Mouse (Mus musculus): ENCODE data around the gene Lamb1. TPM values are rescaled to one million over a fixed set of nuclear protein-coding genes. Genes with fewer than 3 reads are reported as not detected.

Lamb1 gene
- polyA plus RNA-seq, 1 experiment from 2014 or later: 13.2 TPM

GRCm38 (mm10) chr12:31298530-31298929, 33.5 kb downstream of the Lamb1 start:
- H3K4me3 ChIP-seq (ENCODE audit: low read depth, low read length): no peak overlapping the region
- H3K36me3 ChIP-seq (ENCODE audit: control insufficient read depth, insufficient read depth, low read length): no peaks in the 10 kb centered on the region
- no peak overlapping the region for H3K4me2 ChIP-seq (ENCODE audit: low read length)
- no peak overlapping the region for H3K9ac ChIP-seq (ENCODE audit: low read depth, low read length)
- 88% methylated on average over 8 of the region's 8 CpGs for WGBS
- no peaks in the 10 kb centered on the region for H3K27me3 ChIP-seq (ENCODE audit: control insufficient read depth, insufficient read depth, low read depth, low read length)
- no peak overlapping the region for H3K27ac ChIP-seq (ENCODE audit: low read length)
- no peaks in the 10 kb centered on the region for H3K9me3 ChIP-seq (replicated peaks; ENCODE audit: control insufficient read depth, low read length, poor library complexity, severe bottlenecking)
- no peak for ATAC-seq
- no peaks in the 10 kb centered on the region for H3K4me1 ChIP-seq (ENCODE audit: control insufficient read depth, insufficient read depth, low read length)

- no peaks in the 10 kb centered on the region for H3K36me3 ChIP-seq (ENCODE audit: control insufficient read depth, insufficient read depth, low read length)
- no peak overlapping the region for H3K4me2 ChIP-seq (ENCODE audit: low read length)
- WGBS: 95% methylated on average over 3 of the region's 3 CpGs
- no peaks in the 10 kb centered on the region for H3K4me1 ChIP-seq (ENCODE audit: control insufficient read depth, insufficient read depth, low read length)
- no peak overlapping the region for H3K9ac ChIP-seq (ENCODE audit: low read depth, low read length)
- no peak overlapping the region for H3K4me3 ChIP-seq (ENCODE audit: low read depth, low read length)
- no peaks in the 10 kb centered on the region for H3K9me3 ChIP-seq (replicated peaks; ENCODE audit: control insufficient read depth, low read length, poor library complexity, severe bottlenecking)
- ATAC-seq: no peak
- H3K27ac ChIP-seq (ENCODE audit: low read length): no peak overlapping the region
- no peaks in the 10 kb centered on the region for H3K27me3 ChIP-seq (ENCODE audit: control insufficient read depth, insufficient read depth, low read depth, low read length)
Observed at GRCm38 (mm10) chr12:31299126-31299525, 34.1 kb downstream of the Lamb1 start.

GRCm38 (mm10) chr12:31299676-31300197, 34.7 kb downstream of the Lamb1 start:
- H3K4me3 ChIP-seq (ENCODE audit: low read depth, low read length): no peak overlapping the region
- H3K9me3 ChIP-seq (replicated peaks; ENCODE audit: control insufficient read depth, low read length, poor library complexity, severe bottlenecking): no peaks in the 10 kb centered on the region
- no peak overlapping the region for H3K4me2 ChIP-seq (ENCODE audit: low read length)
- WGBS: 87% methylated on average over 14 of the region's 14 CpGs
- H3K4me1 ChIP-seq (ENCODE audit: control insufficient read depth, insufficient read depth, low read length): no peaks in the 10 kb centered on the region
- no peaks in the 10 kb centered on the region for H3K36me3 ChIP-seq (ENCODE audit: control insufficient read depth, insufficient read depth, low read length)
- H3K9ac ChIP-seq (ENCODE audit: low read depth, low read length): no peak overlapping the region
- no peak for ATAC-seq
- H3K27me3 ChIP-seq (ENCODE audit: control insufficient read depth, insufficient read depth, low read depth, low read length): no peaks in the 10 kb centered on the region
- no peak overlapping the region for H3K27ac ChIP-seq (ENCODE audit: low read length)

GRCm38 (mm10) chr12:31300276-31300675, 35.2 kb downstream of the Lamb1 start:
- WGBS: 95% methylated on average over 9 of the region's 9 CpGs
- Histone ChIP-seq H3K27me3 (ENCODE audit: control insufficient read depth, insufficient read depth, low read depth, low read length) (no peaks in the 10 kb centered on the region), H3K27ac (ENCODE audit: low read length) (no peak overlapping the region), H3K4me1 (ENCODE audit: control insufficient read depth, insufficient read depth, low read length) (no peaks in the 10 kb centered on the region), H3K9ac (ENCODE audit: low read depth, low read length) (no peak overlapping the region), H3K9me3 (replicated peaks; ENCODE audit: control insufficient read depth, low read length, poor library complexity, severe bottlenecking) (no peaks in the 10 kb centered on the region), H3K36me3 (ENCODE audit: control insufficient read depth, insufficient read depth, low read length) (no peaks in the 10 kb centered on the region), H3K4me2 (ENCODE audit: low read length) (no peak overlapping the region), H3K4me3 (ENCODE audit: low read depth, low read length) (no peak overlapping the region)
- ATAC-seq: no peak

- Histone ChIP-seq H3K27me3 (ENCODE audit: control insufficient read depth, insufficient read depth, low read depth, low read length) (no peaks in the 10 kb centered on the region), H3K36me3 (ENCODE audit: control insufficient read depth, insufficient read depth, low read length) (no peaks in the 10 kb centered on the region), H3K27ac (ENCODE audit: low read length) (no peak overlapping the region), H3K4me3 (ENCODE audit: low read depth, low read length) (no peak overlapping the region), H3K4me2 (ENCODE audit: low read length) (no peak overlapping the region), H3K4me1 (ENCODE audit: control insufficient read depth, insufficient read depth, low read length) (no peaks in the 10 kb centered on the region), H3K9ac (ENCODE audit: low read depth, low read length) (no peak overlapping the region), H3K9me3 (replicated peaks; ENCODE audit: control insufficient read depth, low read length, poor library complexity, severe bottlenecking) (no peaks in the 10 kb centered on the region)
- no peak for ATAC-seq
- WGBS: 82% methylated on average over 5 of the region's 5 CpGs
Observed at GRCm38 (mm10) chr12:31302266-31302665, 37.2 kb downstream of the Lamb1 start.

- H3K9me3 ChIP-seq (replicated peaks; ENCODE audit: control insufficient read depth, low read length, poor library complexity, severe bottlenecking): no peaks in the 10 kb centered on the region
- no peak overlapping the region for H3K9ac ChIP-seq (ENCODE audit: low read depth, low read length)
- H3K4me1 ChIP-seq (ENCODE audit: control insufficient read depth, insufficient read depth, low read length): no peaks in the 10 kb centered on the region
- no peak overlapping the region for H3K4me3 ChIP-seq (ENCODE audit: low read depth, low read length)
- no peak overlapping the region for H3K4me2 ChIP-seq (ENCODE audit: low read length)
- no peaks in the 10 kb centered on the region for H3K27me3 ChIP-seq (ENCODE audit: control insufficient read depth, insufficient read depth, low read depth, low read length)
- no peaks in the 10 kb centered on the region for H3K36me3 ChIP-seq (ENCODE audit: control insufficient read depth, insufficient read depth, low read length)
- WGBS: 84% methylated on average over 16 of the region's 16 CpGs
- no peak for ATAC-seq
- no peak overlapping the region for H3K27ac ChIP-seq (ENCODE audit: low read length)
Observed at GRCm38 (mm10) chr12:31302766-31303511, 37.9 kb downstream of the Lamb1 start.

- no peak for ATAC-seq
- no peak overlapping the region for H3K27ac ChIP-seq (ENCODE audit: low read length)
- no peaks in the 10 kb centered on the region for H3K9me3 ChIP-seq (replicated peaks; ENCODE audit: control insufficient read depth, low read length, poor library complexity, severe bottlenecking)
- H3K4me3 ChIP-seq (ENCODE audit: low read depth, low read length): no peak overlapping the region
- H3K4me2 ChIP-seq (ENCODE audit: low read length): no peak overlapping the region
- no peaks in the 10 kb centered on the region for H3K27me3 ChIP-seq (ENCODE audit: control insufficient read depth, insufficient read depth, low read depth, low read length)
- WGBS: 67% methylated on average over 5 of the region's 5 CpGs
- no peak overlapping the region for H3K9ac ChIP-seq (ENCODE audit: low read depth, low read length)
- H3K36me3 ChIP-seq (ENCODE audit: control insufficient read depth, insufficient read depth, low read length): no peaks in the 10 kb centered on the region
- no peaks in the 10 kb centered on the region for H3K4me1 ChIP-seq (ENCODE audit: control insufficient read depth, insufficient read depth, low read length)
Observed at GRCm38 (mm10) chr12:31306075-31306675, 41.1 kb downstream of the Lamb1 start.

GRCm38 (mm10) chr12:31307011-31307410, 42.0 kb downstream of the Lamb1 start:
- Histone ChIP-seq H3K4me1 (ENCODE audit: control insufficient read depth, insufficient read depth, low read length) (no peaks in the 10 kb centered on the region), H3K9ac (ENCODE audit: low read depth, low read length) (no peak overlapping the region), H3K27me3 (ENCODE audit: control insufficient read depth, insufficient read depth, low read depth, low read length) (no peaks in the 10 kb centered on the region), H3K36me3 (ENCODE audit: control insufficient read depth, insufficient read depth, low read length) (no peaks in the 10 kb centered on the region), H3K4me3 (ENCODE audit: low read depth, low read length) (no peak overlapping the region), H3K9me3 (replicated peaks; ENCODE audit: control insufficient read depth, low read length, poor library complexity, severe bottlenecking) (no peaks in the 10 kb centered on the region), H3K27ac (ENCODE audit: low read length) (no peak overlapping the region), H3K4me2 (ENCODE audit: low read length) (no peak overlapping the region)
- ATAC-seq: no peak
- 93% methylated on average over 8 of the region's 8 CpGs for WGBS

GRCm38 (mm10) chr12:31307756-31308155, 42.7 kb downstream of the Lamb1 start:
- Histone ChIP-seq H3K4me3 (ENCODE audit: low read depth, low read length) (no peak overlapping the region), H3K9me3 (replicated peaks; ENCODE audit: control insufficient read depth, low read length, poor library complexity, severe bottlenecking) (no peaks in the 10 kb centered on the region), H3K9ac (ENCODE audit: low read depth, low read length) (no peak overlapping the region), H3K27ac (ENCODE audit: low read length) (no peak overlapping the region), H3K4me1 (ENCODE audit: control insufficient read depth, insufficient read depth, low read length) (no peaks in the 10 kb centered on the region), H3K4me2 (ENCODE audit: low read length) (no peak overlapping the region), H3K27me3 (ENCODE audit: control insufficient read depth, insufficient read depth, low read depth, low read length) (no peaks in the 10 kb centered on the region), H3K36me3 (ENCODE audit: control insufficient read depth, insufficient read depth, low read length) (no peaks in the 10 kb centered on the region)
- WGBS: 96% methylated on average over 8 of the region's 8 CpGs
- ATAC-seq: 0 out of 2 replicates have a peak, but pooled peaks have one; percentile 25
